Mouse (Mus musculus): ENCODE measurements at regions not wholly inside any gene's neighbourhood (a gene's known extent, or its start where the extent isn't known, plus 50 kb on each side); places are given as distances from the start of the nearest gene placed in this dataset.

DNA sequence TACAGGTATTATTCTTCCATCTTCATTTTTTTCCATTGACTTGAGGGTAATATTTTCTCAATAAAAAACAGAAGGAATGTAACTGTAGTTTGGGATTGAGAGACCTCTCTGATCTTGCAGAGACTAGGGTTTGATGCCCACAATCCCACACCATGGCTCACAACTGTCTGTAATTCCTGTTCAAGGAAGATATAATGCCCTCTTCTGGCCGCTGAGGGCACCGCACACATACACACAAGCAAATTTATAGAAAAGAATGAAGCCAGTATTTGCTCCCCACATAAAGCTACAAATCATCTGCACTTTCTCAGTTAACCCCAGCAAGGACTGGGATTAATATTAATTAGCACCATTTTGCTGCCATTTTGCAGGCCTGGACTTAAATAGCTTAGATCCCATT, 215.6 kb downstream of the Abcc12 start:
- 72% methylated on average over 2 of the region's 2 CpGs for WGBS
- no peak for DNase-seq (ENCODE audit: low read depth, low spot score)

DNA sequence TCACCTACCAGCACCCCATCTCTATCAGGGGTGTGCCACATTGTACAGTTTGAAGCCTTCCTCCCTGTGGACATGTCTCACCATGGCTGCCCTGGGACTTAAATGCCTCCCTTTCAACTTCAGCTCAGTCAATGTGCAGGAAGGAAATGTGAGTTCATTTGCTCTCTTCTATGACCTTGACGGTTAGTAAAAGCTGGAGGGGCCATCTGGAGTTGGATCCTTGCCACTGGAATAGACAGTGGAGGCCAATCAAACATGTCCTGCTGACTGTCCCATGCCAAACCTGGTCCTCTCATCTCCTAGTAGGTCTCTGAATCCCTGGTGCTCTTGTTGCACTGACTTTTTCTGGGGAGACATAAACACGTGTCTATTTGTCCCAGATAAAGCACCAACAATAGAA, 220.2 kb downstream of the Abcc12 start:
- no peak for DNase-seq (ENCODE audit: low read depth, low spot score)
- 63% methylated on average over 2 of the region's 2 CpGs for WGBS

DNA sequence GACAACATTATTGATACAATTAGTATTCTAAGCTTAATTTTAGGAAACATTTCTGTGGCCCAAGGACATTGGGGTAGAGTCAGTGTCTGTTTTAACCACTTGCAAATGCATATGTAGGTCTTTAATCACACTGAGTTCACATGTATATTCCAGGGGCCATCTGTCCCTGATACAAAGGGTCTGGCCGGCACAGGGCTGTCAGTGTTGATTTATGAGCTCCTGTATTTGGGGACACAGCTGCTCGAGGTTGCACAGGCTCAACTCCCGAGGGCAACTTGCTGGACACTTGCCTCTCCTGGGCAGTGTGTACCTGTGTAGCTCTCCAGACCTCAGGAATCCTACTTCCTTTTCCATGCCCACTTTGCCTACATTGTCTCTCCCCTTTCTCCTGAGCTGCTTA, 221.0 kb downstream of the Abcc12 start:
- no peak for DNase-seq (ENCODE audit: low read depth, low spot score)
- WGBS = 16% methylated on average over 3 of the region's 3 CpGs

DNA sequence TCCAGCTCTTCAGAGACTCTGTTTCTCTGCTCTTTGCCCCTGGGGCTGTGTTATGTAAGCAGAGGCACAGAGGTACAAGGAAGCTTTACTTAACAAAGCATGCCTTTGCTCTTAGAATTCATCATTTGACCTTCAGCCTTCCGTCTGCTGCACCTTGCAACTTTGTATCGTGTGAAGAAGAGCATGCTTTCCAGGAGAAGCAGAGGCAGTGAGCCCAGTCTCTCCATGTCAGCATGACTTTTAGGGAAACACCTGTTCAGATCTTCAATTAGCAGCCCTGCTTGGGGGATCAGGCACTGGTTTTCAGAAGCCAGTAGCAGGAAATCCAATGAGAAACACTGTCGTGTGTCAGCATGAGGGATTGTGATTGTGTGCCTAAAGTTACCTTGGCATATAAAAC, 226.7 kb downstream of the Abcc12 start:
- 42% methylated on average over 3 of the region's 3 CpGs for WGBS
- no peak for DNase-seq (ENCODE audit: low read depth, low spot score)

DNA sequence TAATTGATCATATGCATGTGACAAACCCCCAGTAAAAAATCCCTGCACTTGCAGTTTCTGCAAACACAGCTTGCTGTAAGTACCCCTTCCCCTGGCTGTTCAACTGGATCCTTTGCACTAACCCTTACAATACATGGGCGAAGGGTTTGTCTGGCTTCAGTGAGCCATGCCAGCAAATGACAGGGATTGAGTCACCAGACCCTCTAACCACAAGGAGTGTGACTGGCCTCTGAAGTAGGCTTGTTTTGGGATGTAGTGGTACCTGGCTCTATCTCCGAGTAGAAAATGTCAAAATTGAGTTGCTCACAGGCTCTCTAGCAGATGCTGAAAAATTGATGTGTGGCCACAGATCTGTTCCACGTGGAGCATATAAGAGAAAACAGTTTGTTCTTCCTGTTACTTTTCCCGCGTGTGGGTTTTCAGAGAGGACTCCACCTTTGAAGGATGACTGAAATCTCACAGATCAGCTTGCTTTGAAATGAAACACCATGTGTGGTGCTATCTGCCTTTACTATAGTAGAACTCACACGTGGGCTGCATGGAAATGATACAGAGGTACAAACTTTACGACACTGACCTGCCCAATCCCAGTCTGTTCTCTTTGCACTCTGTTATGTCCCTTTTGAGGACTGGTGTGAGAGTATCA, 228.8 kb downstream of the Abcc12 start:
- 83% methylated on average over 7 of the region's 7 CpGs for WGBS
- no peak for DNase-seq (ENCODE audit: low read depth, low spot score)

DNA sequence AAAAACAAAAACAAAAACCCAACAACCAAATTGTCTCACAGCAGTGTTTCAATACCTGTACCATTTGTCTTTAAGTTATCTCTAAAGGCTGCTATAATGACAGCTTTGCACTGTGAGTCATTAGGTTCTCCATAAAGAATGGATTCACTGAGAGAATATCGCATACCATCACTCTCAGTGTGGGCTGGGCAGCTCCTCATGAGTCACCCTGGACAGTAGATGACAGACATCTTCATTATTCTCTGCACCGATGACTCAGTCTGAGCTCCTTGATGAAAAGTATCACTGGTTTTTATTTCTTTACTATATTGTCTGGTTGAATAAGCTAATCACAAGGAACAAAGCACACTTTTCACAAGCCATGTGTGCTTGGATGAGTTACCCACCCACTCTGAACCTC, 230.4 kb downstream of the Abcc12 start:
- no peak for DNase-seq (ENCODE audit: low read depth, low spot score)
- 59% methylated on average over 2 of the region's 2 CpGs for WGBS

DNA sequence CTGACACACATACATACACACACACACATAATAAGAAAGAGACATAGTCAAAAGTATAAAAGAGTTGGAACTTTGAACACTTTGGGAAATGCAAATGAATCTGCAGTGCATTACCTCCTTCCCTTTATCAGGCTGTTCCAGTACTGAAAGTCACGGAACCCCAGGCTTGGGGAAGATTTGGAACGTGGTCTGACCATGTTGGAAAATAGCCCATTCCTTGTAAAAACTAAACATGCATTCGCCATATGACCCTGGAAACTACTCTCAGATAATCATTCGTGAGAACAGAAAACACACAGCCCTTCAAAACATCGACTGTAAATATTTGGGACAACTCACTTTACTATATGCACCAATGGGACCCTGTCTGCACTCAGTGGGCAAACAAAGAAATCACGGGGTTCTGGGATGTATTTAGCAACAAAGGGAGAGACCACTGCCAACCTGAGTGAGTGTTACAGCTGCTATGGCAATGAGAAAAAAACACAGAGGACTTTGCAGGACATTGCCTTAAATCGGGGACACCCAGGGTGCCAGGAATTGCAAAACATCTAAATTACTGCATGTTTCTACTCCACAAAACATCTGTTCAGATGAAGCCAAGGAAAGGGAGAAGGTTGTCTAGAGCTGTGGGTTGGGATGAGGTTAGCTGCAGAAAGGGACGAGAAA, 238.3 kb downstream of the Abcc12 start:
- no peak for DNase-seq (ENCODE audit: low read depth, low spot score)
- 56% methylated on average over 8 of the region's 8 CpGs for WGBS

DNA sequence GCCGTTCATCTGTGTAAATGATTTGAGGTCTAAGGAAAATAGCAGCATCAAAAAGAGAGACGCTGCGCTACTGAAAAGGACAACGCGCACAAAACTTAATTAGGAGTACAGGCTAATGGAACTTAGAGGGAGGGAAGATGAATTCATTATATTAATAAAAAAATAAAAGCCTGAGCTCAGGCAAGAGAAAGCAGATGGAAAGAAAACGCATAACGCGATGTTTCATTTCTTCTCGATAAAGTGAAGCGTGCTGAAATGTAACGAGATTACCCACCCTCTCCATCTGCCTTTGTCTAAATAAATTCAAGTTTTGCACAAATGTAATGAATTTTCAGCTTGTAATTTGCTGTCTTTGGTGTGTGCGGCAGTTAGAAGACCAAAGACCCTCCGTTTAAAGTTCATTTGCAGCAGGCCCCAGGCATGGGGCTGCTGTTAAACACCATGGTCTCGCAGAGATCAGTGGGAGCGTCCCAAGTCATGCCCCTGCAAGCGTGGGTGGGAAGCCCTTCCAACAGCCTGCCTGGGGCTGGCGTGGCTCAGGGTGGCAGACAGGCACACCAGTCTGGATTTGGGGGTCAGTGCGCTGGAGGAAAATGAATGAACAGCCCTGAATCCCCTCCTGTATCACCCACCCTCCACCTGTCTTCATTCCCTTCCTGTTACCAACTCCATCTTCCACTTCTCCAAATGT, 241.8 kb downstream of the Abcc12 start:
- WGBS = 92% methylated on average over 18 of the region's 18 CpGs
- DNase-seq (ENCODE audit: low read depth, low spot score) = no peak

DNA sequence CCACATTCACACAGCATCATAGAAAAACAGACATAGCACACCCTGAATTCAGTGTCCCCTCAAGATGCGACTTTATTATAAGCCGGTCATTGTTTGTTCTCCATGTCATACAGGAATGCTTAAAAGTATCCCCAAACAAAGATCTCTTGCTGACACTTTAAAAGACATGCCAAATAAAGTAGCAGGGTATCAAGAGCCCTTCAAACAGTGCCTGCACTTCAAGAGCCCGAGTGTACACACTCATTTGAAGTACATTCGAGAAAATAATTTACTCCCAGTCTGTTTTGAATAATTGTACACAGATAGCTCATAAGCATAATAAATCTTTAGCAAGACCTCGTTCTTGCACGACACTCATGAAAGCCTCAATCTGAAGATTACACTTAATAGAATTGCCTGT, 249.1 kb downstream of the Abcc12 start:
- no peak for DNase-seq (ENCODE audit: low read depth, low spot score)
- WGBS = 66% methylated on average over 6 of the region's 6 CpGs

DNA sequence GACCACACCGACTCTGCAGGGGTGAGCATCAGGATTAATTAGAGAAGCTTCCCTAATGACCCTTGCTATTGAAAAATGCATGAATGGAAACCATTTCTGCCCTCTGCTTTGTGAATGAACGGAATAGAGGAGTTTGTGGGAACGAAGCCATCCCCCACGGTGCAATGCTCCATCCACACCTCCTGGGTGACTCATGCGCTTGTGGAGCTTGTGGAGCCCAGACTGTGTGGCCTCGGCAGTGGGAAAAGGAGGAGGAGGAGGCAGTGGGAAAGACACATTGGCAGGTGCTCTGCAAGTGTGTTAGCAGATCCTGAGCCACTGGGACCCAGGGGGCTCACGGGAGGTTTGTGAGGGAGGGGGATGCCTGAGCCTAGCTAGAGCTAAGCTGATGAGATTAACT, 251.9 kb downstream of the Abcc12 start:
- WGBS = 69% methylated on average over 7 of the region's 7 CpGs

DNA sequence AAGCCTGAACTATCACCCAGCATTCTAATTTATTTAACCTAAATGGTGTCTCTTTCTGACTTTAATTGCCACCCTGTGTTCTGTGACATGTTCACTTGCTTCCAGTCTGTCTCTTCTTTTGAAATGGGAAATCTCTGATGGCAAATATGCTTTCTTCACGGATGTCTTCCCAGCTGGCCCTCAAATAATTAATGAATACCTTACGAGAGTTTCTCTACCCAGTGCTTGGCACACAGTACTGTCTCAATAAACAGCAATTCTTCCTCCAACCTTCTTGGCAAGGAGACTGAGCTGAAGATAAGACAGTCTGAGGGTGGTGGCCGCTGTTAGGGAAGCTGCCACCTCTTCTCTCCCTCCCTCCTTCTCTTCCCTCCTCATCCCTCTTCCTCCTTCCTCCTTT, 252.5 kb downstream of the Abcc12 start:
- WGBS = 42% methylated on average over 3 of the region's 3 CpGs
- no peak for DNase-seq (ENCODE audit: low read depth, low spot score)

More for the DNA sequence above, 251.9 kb downstream of the Abcc12 start:
- DNase-seq (ENCODE audit: low read depth, low spot score) = no peak

DNA sequence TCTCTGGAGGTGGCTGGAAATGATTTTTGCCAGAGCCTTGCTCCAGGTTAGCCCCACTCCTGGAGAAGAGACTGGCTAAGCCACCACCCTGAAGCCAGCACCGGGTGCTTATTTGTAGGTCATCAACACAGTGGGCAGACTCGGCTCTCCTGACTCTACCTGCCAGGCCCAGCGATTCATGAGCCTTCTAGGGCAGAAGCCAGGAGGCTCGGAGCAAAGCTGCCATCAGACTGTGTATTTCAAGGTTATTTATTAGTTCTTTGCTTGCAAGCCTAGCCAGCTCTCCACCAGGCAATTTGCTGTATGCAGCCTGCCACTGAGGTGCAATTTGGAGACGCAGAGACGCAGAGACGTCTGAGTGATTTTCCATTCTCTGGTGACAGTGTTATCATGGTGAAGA, 255.4 kb downstream of the Abcc12 start:
- 82% methylated on average over 7 of the region's 7 CpGs for WGBS
- no peak for DNase-seq (ENCODE audit: low read depth, low spot score)

DNA sequence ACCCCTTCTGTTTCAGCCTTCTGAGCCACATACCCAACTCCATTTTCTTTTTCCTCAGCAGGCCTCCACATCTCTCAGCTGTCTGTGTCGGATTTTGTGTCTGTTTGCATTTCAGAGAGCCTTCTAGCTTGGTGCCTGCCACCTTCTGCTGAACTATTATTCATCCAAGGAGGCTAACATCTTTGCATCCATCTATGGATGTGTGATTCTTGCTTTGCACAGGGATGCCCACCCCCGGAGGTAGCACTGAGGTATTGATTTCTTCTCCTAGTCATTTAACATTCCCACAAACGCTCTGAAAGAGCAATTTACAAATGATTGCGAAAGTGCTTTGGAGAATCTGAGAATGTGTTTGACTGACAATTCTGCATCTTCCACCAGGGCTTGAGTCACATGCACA, 255.9 kb downstream of the Abcc12 start:
- 62% methylated on average over 4 of the region's 4 CpGs for WGBS

DNA sequence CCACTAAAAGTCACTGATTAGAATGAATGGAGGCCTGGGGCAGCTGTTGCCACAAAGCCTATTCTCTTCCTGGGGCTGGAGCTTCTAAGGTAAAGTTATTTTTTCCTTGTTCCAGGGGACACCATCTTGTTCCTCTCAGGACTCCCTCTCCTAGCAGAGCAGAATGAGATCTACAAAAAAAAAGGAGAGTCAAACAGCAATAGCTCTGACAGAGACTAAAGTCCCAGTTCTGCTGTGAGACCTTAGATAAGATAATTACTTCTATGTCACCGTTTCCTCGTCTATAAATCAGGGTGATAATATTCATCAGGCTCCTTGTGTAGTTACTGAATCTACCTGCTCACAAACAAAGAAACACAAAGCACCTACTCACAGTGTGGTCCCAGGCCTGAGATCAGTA, 256.7 kb downstream of the Abcc12 start:
- WGBS = 27% methylated on average over 2 of the region's 2 CpGs

More for the DNA sequence above, 255.9 kb downstream of the Abcc12 start:
- no peak for DNase-seq (ENCODE audit: low read depth, low spot score)

DNA sequence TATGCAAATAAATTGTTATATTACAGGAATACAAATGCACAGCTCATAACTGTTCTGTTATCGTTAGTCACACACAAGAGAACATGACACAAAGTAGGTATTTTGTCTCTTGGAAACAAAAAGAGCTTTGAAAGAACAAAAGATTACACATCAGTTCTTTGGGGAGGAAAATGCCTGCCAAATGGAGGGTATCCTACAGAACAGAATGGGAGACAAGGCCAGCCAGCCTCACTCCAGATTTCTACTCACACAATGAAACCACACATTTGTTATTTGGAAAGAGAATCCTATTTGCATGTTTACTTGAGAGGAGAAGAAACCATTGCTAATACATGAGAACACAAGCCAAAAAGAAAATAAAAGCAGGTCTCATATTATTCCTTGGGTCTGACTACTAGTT, 258.0 kb downstream of the Abcc12 start:
- no peak for DNase-seq (ENCODE audit: low read depth, low spot score)
- 90% methylated on average over 1 of the region's 1 CpGs for WGBS

More for the DNA sequence above, 256.7 kb downstream of the Abcc12 start:
- no peak for DNase-seq (ENCODE audit: low read depth, low spot score)

DNA sequence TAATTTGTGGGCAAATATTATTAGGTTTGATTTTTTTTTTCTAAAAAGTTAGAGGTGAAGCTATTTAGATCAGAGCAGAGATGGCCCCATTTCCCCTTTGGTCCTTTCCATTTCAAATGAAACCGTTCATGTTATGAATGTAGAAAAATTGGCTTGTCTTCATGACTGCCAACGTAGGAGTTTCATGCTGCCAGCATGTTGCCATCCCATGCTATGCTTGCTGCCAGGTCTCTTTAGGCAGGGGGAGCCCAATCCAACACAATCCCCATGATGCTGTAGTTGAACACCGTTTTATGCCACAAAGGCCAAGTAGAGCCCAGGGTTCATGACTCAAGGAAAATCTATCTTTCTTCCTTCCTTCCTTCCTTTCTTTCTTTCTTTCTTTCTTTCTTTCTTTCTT, 259.5 kb downstream of the Abcc12 start:
- WGBS = 86% methylated on average over 3 of the region's 3 CpGs
- no peak for DNase-seq (ENCODE audit: low read depth, low spot score)

DNA sequence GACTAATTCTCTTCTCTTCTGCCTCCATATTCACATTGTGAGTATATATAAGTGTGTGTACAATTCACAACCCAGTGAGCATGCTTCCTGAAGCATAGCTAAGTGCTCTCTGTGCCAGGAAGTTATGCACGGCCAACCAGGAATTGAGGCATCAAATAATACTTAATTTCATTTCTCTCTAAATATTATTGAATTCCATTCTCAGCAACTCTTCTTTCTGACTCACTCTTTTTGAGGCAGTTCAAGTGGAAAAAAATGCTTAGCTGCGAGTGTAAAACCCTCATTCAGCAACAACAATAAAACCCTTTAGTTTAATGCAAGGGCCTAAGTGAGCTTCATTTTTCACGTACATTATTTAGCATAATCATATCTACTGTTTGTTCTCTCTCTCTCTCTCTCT, 262.0 kb downstream of the Abcc12 start:
- no peak for DNase-seq (ENCODE audit: low read depth, low spot score)
- WGBS = 50% methylated on average over 3 of the region's 3 CpGs

DNA sequence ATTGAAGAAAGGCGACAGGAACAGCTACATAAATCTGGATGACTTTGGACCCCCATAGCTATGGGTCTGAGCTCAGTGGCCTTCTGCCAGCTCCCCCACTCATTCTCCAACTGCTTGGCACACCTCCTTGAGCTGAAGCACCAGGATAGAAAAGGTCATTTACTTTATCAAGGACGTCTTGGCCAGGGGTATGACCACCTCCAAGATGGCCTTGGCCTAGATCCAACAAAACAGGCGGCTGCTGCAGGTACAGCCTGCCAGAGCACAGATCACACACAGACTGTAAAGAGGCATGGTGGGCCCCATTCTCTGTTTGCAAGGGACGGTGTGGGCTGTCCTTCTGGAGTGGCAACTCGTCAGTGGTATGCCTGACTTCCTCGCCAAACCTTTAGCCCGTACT, 264.2 kb downstream of the Abcc12 start:
- WGBS = 69% methylated on average over 7 of the region's 7 CpGs
- DNase-seq (ENCODE audit: low read depth, low spot score) = no peak

DNA sequence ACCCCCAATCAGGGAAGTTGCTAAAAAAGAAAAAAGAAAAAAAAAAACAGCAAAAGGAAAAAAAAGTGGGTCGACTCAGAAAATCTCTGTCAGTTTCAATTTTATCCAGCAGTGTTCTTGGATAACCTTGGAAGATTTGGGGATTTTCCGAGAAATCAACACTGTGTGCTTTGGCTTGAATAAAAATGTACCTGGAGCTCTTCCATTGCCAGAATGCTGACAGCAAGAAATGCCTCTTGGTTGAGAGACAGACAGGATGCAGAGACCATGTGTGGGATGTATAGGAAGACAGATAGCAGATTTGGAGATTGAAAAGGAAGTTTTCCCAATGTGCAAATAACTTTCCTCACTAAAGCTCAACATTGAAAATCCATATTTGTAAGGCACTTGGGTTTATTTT, 271.0 kb downstream of the Abcc12 start:
- WGBS = 72% methylated on average over 2 of the region's 2 CpGs
- no peak for DNase-seq (ENCODE audit: low read depth, low spot score)

DNA sequence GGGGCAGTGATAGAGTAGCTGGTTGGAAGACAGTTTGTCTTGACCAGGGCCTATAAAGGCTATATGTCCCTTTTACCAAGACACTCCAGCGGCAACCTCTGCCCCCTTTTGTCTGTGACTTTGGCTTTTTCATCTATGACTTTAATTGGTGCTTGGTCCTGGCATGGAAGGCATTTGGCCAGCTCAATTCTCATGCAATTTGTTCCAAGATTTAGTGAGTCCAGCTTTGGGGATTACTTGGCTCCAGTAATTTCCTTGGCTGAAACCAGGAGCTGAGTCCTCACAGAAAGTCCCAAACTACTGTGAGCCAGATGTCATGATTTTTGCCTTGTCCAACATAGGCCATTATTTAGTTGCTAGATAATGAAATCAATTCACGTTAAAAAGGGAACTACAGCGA, 273.1 kb downstream of the Abcc12 start:
- WGBS = 87% methylated on average over 3 of the region's 3 CpGs
- DNase-seq (ENCODE audit: low read depth, low spot score) = no peak

DNA sequence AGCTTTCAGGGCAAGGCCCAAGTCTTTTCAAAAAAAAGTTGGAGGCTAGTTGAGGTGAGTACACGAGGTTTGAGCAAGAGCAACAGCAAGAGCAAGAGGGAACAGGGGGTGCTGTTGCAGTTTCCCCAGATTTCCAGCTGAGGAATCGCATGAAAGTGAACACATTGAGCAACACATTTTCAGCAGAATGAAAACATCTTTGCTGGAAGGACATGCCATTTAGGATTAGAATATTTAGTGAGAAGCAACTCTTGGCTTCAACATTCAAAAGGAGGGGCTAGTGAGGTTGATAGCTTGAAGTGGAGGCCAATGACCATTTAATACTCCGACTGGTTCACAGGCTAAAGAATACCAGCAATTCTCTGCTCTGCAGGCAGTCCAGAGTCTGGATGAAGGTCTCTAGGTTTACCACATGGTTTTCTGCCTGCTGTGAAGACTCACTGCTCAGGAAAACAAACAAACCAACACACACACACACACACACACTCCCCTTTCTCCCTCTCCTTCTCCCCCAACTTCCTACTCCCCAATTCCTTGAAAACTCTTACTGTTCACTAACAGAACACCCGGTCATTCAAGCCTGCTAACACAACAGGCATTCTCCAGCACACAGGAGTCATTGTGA, 278.5 kb downstream of the Abcc12 start:
- 51% methylated on average over 4 of the region's 4 CpGs for WGBS
- DNase-seq (ENCODE audit: low read depth, low spot score) = no peak
